Mouse (Mus musculus) Muller cell, postnatal 12 days (primary cell): ENCODE data around the gene Dynlt1b.
"Not testable (repeated sequence)": the region's sequence is repeated elsewhere in the genome, so short reads cannot be mapped to it uniquely, and the experiment has no call there.

Experiments used
- DNase-seq: peaks from one replicate; pipeline ENCODE4 v3.0.0-alpha.2; 2015; ENCODE audit errors: inconsistent ontology term

Dynlt1b gene

GRCm38 (mm10) chr17:6429945-6430344 lies at the start of gene Dynlt1b:
TSS of gene Dynlt1b (plus strand) at chr17:6430112.
- DNase-seq: peak; percentile 99

- DNase-seq: not testable (repeated sequence)
These were observed 49.6 kb upstream of the Dynlt1b start for GRCm38 (mm10) chr17:6380182-6380841.

- not testable (repeated sequence) for DNase-seq
These were observed 48.7 kb upstream of the Dynlt1b start for GRCm38 (mm10) chr17:6381071-6381682.

GRCm38 (mm10) chr17:6386927-6387326 lies 43.0 kb upstream of the Dynlt1b start:
- DNase-seq: not testable (repeated sequence)

- DNase-seq: not testable (repeated sequence)
These were observed 42.5 kb upstream of the Dynlt1b start for GRCm38 (mm10) chr17:6387380-6387911.

- not testable (repeated sequence) for DNase-seq
These were observed 40.4 kb upstream of the Dynlt1b start for GRCm38 (mm10) chr17:6389463-6389862.

GRCm38 (mm10) chr17:6390731-6391130 lies 39.2 kb upstream of the Dynlt1b start:
- DNase-seq: peak; percentile 2

- not testable (repeated sequence) for DNase-seq
These were observed 38.2 kb upstream of the Dynlt1b start for GRCm38 (mm10) chr17:6391736-6392135.

GRCm38 (mm10) chr17:6392473-6393340 lies 37.2 kb upstream of the Dynlt1b start:
- DNase-seq: not testable (repeated sequence)

- not testable (repeated sequence) for DNase-seq
These were observed 31.8 kb upstream of the Dynlt1b start for GRCm38 (mm10) chr17:6398079-6398478.

GRCm38 (mm10) chr17:6398816-6399215 lies 31.1 kb upstream of the Dynlt1b start:
- peak; percentile 0 for DNase-seq

- DNase-seq: peak; percentile 11
These were observed 30.4 kb upstream of the Dynlt1b start for GRCm38 (mm10) chr17:6399281-6400096.

- DNase-seq: not testable (repeated sequence)
These were observed 29.8 kb upstream of the Dynlt1b start for GRCm38 (mm10) chr17:6400097-6400489.

- DNase-seq: not testable (repeated sequence)
These were observed 25.4 kb upstream of the Dynlt1b start for GRCm38 (mm10) chr17:6404493-6404892.

GRCm38 (mm10) chr17:6406972-6407371 lies 22.9 kb upstream of the Dynlt1b start:
- not testable (repeated sequence) for DNase-seq

- DNase-seq: not testable (repeated sequence)
These were observed 19.1 kb upstream of the Dynlt1b start for GRCm38 (mm10) chr17:6410713-6411213.

GRCm38 (mm10) chr17:6417118-6417517 lies 12.8 kb upstream of the Dynlt1b start:
- not testable (repeated sequence) for DNase-seq

- not testable (repeated sequence) for DNase-seq
These were observed 9.4 kb upstream of the Dynlt1b start for GRCm38 (mm10) chr17:6420557-6420956.

GRCm38 (mm10) chr17:6421547-6422326 lies 8.2 kb upstream of the Dynlt1b start:
- not testable (repeated sequence) for DNase-seq

GRCm38 (mm10) chr17:6422370-6422769 lies 7.5 kb upstream of the Dynlt1b start:
- not testable (repeated sequence) for DNase-seq
